Mouse (Mus musculus) urinary bladder, adult 2 months (tissue): Measurements from ENCODE around the gene Prickle2. TPM values are rescaled to one million over a fixed set of nuclear protein-coding genes. Genes with fewer than 3 reads are reported as not detected.

ENCODE experiments used
- DNase-seq: peaks from one replicate; pipeline ENCODE4 v3.0.0; 2022; ENCODE audit warnings: low spot score
- polyA plus RNA-seq: library from polyadenylated mRNA; depleted of rRNA; stranded (reverse); fragments of >200 nt; gene quantifications from 2 replicates; pipeline ENCODE4 v1.2.3, GENCODE M21; 2012

Gene Prickle2
- polyA plus RNA-seq, 1 experiment, result 13.6 TPM

DNA sequence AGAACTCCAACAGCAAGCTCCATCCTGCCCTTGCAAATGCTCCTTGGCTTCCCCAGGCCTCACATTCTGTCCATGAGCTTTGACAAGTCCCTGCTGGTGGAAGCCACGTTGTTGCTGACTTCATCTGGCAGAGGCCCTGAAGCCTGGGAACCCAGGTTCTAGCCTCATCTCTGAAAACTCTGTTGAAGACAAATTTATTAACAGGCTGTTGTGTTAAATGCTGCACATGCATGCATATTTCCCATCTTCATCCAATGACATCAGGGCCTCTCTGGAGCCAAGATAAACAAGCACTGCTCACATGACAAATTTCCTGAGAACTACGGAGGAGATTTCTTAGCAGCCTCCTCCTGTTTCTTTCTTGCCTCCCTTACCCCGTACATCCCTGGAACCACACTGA lies 259.3 kb downstream of the Prickle2 start:
- no peak for DNase-seq

DNA sequence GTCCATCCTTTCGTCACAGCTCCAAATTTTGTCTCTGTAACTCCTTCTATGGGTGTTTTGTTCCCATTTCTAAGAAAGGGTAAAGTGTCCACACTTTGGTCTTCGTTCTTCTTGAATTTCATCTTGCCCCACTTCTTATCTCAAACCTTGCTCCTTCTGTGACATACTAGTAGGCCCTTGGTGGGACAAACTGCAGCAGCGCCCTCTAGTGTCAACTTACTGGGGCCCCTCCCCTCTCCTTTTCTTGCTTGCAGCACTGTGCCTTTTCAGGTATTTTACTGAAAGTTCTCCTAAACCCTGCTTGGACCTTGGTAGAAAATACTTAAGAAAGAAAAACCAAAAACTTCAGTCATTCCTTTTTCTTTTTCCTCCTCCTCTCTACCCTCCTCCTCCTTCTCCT lies 264.8 kb downstream of the Prickle2 start:
- DNase-seq, result no peak

DNA sequence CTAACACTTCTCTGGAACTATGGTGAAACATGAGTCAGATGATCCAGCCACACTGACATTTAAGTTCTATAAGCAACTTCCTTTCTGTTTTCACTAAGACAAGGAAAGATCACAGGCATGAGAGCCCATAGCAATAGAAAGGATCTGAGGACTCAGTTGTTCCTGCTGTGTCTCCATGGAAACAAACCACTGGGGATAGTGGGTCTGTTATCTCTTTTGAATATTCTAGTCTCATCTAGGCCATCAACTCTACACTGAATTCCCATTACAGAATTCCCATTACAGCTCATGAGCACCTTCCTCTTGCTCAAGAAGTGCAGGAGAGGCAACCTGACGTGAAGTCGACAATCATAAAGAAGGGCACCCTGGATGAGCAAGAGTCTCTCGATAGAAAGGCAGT lies 265.7 kb downstream of the Prickle2 start:
- no peak for DNase-seq

DNA sequence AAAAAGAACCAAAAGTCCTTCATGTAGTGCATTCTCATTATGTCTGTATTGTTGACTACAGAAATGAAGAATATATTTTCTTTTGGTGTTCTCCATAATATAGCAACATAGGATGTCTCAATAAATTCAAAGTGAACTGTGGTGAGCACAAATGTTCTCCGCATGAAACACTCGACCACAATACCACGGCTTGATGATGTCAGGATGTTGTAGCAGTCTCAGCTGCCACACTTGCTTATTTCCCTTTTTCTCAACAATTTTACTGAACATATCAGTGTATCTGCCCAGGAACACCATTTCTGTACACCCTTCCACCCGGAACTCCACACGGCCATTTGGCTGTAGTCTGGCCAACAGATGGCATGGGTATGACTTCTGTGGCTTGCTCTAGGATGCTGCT lies 273.8 kb downstream of the Prickle2 start:
- DNase-seq, result no peak

DNA sequence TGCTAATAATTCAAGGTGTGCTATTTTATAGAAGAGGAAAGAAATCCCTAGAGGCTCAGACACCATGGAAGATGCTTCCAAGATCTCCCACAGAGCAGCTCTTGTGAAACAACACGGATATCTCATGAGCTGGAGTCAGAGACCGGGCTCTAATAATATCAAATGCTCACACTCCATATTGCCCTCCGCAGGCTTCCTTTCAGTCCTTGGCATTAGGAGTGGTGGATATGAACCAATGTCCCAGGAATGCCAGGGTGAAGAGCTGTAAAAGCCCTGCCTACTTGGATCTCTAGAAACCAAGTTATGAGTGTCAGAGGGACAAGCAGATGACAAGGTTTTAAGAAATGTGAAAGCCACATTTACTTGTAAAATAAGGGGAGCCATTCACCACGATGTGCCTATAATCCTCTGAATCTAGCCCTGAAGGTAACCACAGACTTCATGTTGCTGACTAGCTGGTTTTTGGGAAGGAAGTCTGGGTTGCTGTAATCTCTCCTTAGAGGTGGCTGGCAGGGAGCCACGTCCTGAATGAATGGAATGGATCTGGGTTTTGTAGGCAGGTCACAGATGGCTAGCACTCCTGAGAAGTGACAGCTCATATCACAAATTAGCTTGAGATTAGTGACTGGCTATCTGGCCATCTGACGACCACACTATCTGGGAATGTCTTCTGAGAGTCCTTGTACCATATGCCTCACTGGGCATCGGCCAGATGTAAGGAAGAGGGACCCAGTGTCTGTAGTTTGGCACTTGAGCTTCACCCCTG lies 278.4 kb downstream of the Prickle2 start:
- no peak for DNase-seq

- no peak for DNase-seq
Measured at GRCm38 (mm10) chr6:92425901-92426300, 280.1 kb downstream of the Prickle2 start.

GRCm38 (mm10) chr6:92425476-92425875 lies 280.5 kb downstream of the Prickle2 start:
- no peak for DNase-seq

DNA sequence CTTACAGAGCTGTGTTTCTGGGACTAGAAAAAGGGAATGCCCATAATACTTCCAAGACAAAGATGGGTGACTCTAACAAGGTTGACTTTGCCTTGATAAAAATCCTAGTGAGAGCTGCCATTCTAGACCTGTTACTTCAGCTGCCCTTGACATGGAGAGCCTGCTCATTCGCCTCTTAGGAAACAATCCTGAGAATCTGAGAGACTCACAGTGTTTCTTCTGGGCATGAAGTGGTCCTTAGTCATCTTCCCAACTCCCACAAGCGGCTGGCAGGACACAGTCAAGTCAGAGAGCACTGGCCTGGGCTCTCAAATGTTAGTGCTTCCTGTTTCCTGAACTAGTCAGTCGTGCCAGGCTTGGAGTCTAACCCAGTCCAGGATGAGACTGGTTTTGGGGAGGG lies 281.0 kb downstream of the Prickle2 start:
- DNase-seq, result no peak

GRCm38 (mm10) chr6:92422286-92422685 lies 283.7 kb downstream of the Prickle2 start:
- DNase-seq, result no peak

DNA sequence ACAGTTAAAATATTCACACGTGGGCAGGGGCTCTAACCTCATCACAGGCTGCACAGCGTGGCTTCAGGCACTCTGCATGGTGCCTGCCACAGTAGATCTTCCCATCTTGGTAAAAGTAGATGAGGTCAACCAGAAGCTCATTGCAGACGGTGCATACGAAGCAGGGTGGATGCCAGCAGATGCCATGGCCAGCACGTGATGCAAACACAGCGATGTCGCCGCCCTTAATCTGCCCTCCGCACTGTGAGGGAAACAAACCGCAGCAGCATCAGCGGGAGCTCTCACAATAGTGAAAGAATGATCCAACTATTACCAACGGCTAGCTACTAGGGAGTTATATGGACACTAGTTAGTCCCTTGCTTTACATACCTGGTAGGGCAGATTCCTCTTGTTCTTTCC lies 285.8 kb downstream of the Prickle2 start:
- no peak for DNase-seq

- DNase-seq, result no peak
Measured at GRCm38 (mm10) chr6:92415405-92415755, 290.6 kb downstream of the Prickle2 start.

DNA sequence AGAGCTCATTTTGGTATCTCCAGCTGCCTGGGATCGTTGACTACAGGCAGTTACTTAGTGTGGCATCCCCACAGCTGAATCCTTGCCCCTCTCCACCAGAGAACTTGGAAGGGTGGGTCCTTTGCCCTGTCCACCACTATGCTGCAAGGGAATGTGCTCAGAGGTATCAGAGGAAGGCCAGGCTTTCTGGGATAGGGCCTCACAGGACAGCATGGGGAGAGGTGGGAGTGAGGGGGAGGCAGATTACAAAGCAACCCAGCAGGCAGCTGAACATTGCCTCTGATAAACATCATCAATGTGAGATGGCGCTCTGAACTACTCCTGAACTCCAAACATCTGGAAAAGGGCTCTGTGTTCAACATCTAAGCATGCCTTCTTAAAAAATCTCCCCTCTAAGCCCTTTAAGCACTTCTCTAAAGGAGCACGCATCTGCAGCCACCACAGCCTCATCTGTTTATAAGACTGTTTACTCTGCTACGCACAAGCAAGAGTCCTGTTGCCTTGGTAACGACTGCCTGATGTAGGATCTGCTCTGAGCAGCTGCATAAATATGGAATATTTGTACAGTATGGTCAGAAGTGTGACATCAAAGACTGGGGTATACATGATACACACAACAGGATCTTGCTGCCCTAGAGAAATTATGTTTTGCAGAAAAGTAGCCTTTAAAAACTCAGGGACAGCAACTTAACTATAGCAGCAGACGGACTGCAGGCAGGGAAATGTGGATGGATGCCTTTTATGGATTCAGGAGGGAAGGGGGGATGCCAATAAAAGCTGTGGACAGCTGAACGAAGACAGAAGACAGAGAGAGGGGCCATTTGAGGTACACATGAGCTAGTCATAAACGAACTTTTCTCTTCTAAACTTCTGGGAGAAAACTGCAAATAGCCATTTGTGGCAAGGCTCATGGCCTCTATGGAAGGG lies 291.2 kb downstream of the Prickle2 start:
- no peak for DNase-seq

GRCm38 (mm10) chr6:92413982-92414381 lies 292.0 kb downstream of the Prickle2 start:
- DNase-seq, result no peak

DNA sequence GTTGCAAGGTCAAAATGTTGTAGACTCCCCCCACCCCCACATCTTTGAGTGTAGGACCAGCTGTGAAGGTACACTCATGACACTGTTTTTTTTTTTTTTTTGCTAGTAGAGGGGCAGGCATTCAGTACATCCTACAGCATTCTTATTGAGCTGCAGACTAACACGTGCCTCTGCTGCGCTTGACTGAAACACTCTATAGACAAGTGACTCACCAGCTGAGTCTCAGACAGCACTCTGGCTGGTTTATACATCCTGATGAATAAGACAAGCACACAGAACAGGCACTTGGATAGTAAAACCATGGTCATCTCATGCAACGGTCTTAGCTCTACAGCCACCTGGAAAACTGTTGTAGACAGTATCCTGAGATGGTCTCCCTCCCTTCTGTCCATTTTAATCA lies 296.2 kb downstream of the Prickle2 start:
- no peak for DNase-seq

DNA sequence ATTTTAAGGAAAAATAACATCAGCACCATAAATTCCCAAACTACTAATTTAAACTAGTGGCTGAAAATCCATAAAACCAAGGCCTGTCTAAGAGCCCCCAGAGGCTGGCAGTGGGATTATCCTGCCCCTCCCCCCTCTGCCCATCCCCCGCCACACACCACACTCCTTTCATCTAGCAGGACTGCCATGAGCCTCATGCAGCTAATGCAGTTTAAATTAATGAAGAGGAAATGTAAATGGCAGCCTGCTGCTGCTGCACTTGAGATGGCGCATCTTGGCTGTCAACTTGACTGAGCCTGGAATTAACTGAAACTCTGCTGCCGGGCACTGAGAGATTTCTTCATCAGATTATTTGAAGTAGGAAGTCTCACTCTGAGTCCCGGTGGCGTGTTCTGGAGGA lies 298.7 kb downstream of the Prickle2 start:
- no peak for DNase-seq

GRCm38 (mm10) chr6:92405571-92405970 lies 300.4 kb downstream of the Prickle2 start:
- no peak for DNase-seq

DNA sequence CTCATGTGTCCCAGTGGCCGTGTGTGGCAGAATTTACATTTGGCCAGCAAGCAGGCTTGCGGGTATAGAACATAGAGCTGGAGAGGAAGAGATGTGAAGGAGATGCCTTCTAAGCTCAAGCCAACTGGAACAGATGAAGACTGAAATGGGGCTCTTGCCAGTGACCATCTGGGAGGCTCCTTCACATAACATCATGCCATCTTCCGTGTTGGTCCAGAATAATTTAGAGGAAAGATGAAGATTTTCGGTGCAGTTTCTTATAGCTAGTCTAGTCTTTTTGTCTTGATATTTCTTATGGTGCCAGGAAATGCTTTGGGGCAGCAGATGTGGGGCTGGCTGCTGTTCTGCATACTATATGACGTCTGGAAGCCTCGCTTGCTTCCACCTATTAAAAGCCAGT lies 308.1 kb downstream of the Prickle2 start:
- no peak for DNase-seq

DNA sequence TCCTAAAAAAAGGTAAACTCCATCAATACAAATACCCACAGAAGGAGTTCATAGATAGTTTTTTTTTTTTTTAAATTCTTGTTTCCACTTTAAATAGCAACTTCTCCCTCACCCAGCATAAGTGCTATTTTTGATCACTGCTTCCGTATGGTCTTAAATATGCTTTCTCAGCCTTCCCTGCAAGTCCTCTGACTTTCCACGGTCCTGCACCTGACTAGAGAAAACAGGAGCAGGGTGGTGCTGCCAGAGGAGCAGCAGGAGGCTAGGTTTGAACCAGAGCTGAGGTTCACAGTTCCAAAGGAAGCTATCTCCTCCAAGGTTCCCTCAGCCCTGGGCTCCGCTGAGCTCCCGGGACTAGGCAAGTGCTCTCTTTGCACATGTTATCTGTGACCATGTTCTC lies 310.4 kb downstream of the Prickle2 start:
- no peak for DNase-seq

DNA sequence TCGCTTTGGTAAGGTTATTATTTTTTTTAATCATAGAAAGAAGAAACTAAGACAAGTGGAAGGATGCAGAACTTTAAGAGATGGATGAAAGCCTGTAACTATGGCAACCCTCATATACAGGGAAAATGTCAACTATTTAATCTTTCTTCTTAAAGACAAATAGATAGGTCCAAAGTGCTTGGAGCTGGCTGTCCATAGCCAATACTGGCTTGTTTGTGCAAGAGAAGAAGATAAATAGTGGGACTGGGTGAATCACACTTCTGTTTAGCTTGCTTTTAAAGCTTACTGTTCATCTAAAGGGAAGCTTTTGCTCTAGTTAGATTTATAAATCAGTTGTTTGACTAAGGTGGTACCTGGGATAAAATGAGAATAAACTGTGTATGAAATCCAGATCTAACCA lies 310.8 kb downstream of the Prickle2 start:
- DNase-seq, result no peak

- DNase-seq, result no peak
Measured at GRCm38 (mm10) chr6:92394628-92395027, 311.3 kb downstream of the Prickle2 start.

GRCm38 (mm10) chr6:92390321-92390720 lies 315.6 kb downstream of the Prickle2 start:
- no peak for DNase-seq

GRCm38 (mm10) chr6:92388681-92389080 lies 317.3 kb downstream of the Prickle2 start:
- no peak for DNase-seq

GRCm38 (mm10) chr6:92383196-92383782 lies 322.7 kb downstream of the Prickle2 start:
- no peak for DNase-seq
